Mouse (Mus musculus) testis, adult 2 months (tissue): ENCODE results near the gene Aqp2. TPM values are rescaled to one million over a fixed set of nuclear protein-coding genes. Genes with fewer than 3 reads are reported as not detected.

Experiments used
- H3K27ac ChIP-seq: fragments of 200-500 bp; 2 replicates; pipeline ENCODE4 v1.5.1; 2012; ENCODE audit warnings: low read depth, low read length; ENCODE audit not compliant: control insufficient read depth, insufficient read depth
- H3K27me3 ChIP-seq: fragments of 200-500 bp; 2 replicates; pipeline ENCODE4 v1.6.1; 2012; ENCODE audit warnings: mild to moderate bottlenecking, low read length, moderate library complexity; ENCODE audit not compliant: control insufficient read depth, insufficient read depth
- H3K36me3 ChIP-seq: fragments of 200-500 bp; 2 replicates; pipeline ENCODE4 v1.6.1; 2012; ENCODE audit warnings: mild to moderate bottlenecking, low read length; ENCODE audit not compliant: control insufficient read depth, insufficient read depth
- H3K4me1 ChIP-seq: fragments of 200-500 bp; 2 replicates; pipeline ENCODE4 v1.6.1; 2012; ENCODE audit warnings: low read length; ENCODE audit not compliant: control insufficient read depth, insufficient read depth
- H3K4me3 ChIP-seq: fragments of 200-500 bp; 2 replicates; pipeline ENCODE4 v1.5.1; 2012; ENCODE audit warnings: low read depth, mild to moderate bottlenecking, low read length, moderate library complexity, mixed read lengths; ENCODE audit not compliant: control insufficient read depth
- CTCF ChIP-seq: fragments of 200-500 bp; IDR thresholded peaks from 2 replicates; pipeline ENCODE4 v1.5.1; 2012; ENCODE audit warnings: low read depth, mild to moderate bottlenecking, inconsistent platforms, low read length, moderate library complexity; ENCODE audit not compliant: control insufficient read depth, insufficient read depth, insufficient replicate concordance
- POLR2A ChIP-seq: fragments of 200-500 bp; IDR thresholded peaks from 2 replicates; pipeline ENCODE4 v1.6.1; 2012; ENCODE audit warnings: low read depth, mild to moderate bottlenecking, inconsistent platforms, low read length, moderate library complexity; ENCODE audit not compliant: control insufficient read depth
- polyA plus RNA-seq: library from polyadenylated mRNA; depleted of rRNA; stranded (reverse); fragments of >200 nt; gene quantifications from 2 replicates; pipeline ENCODE4 v1.2.3, GENCODE M21; 2012

Gene Aqp2
- polyA plus RNA-seq, 1 experiment: 13.8 TPM

GRCm38 (mm10) chr15:99592177-99592576 lies 13.3 kb downstream of the Aqp2 start:
- Histone ChIP-seq H3K27me3 (no peaks in the 10 kb centered on the region), H3K4me3 (no peak overlapping the region)
- TF ChIP-seq CTCF (no peak), POLR2A (no peak)

GRCm38 (mm10) chr15:99592877-99593276 lies 14.0 kb downstream of the Aqp2 start:
- no peaks in the 10 kb centered on the region for H3K27me3 ChIP-seq
- TF ChIP-seq POLR2A (no peak), CTCF (no peak)
- H3K4me3 ChIP-seq: no peak overlapping the region

More at GRCm38 (mm10) chr15:99592177-99592576, 13.3 kb downstream of the Aqp2 start:
- Histone ChIP-seq H3K36me3 (no peaks in the 10 kb centered on the region), H3K4me1 (peaks cover 8% of the 10 kb centered on the region), H3K27ac (no peak overlapping the region)

GRCm38 (mm10) chr15:99594951-99595350 lies 16.1 kb downstream of the Aqp2 start:
- H3K4me1 ChIP-seq: peaks cover 8% of the 10 kb centered on the region
- TF ChIP-seq CTCF (no peak), POLR2A (no peak)
- no peak overlapping the region for H3K27ac ChIP-seq
- H3K4me3 ChIP-seq: no peak overlapping the region
- H3K36me3 ChIP-seq: no peaks in the 10 kb centered on the region
- H3K27me3 ChIP-seq: no peaks in the 10 kb centered on the region

More at GRCm38 (mm10) chr15:99592877-99593276, 14.0 kb downstream of the Aqp2 start:
- H3K27ac ChIP-seq: no peak overlapping the region
- H3K4me1 ChIP-seq: peaks cover 8% of the 10 kb centered on the region
- H3K36me3 ChIP-seq: no peaks in the 10 kb centered on the region

GRCm38 (mm10) chr15:99596056-99596687 lies 17.3 kb downstream of the Aqp2 start:
- Histone ChIP-seq H3K27me3 (no peaks in the 10 kb centered on the region), H3K4me3 (no peak overlapping the region), H3K27ac (no peak overlapping the region), H3K36me3 (no peaks in the 10 kb centered on the region), H3K4me1 (peaks cover 1% of the 10 kb centered on the region; the same call in 1 of the 2 replicates)
- no peak for TF ChIP-seq POLR2A
- peak; percentile 96 for TF ChIP-seq CTCF

- TF ChIP-seq CTCF: no peak
- TF ChIP-seq POLR2A: no peak
- no peaks in the 10 kb centered on the region for H3K36me3 ChIP-seq
- H3K4me3 ChIP-seq: no peak overlapping the region
- H3K27me3 ChIP-seq: no peaks in the 10 kb centered on the region
- peaks cover 2% of the 10 kb centered on the region; the same call in 1 of the 2 replicates for H3K4me1 ChIP-seq
- no peak overlapping the region for H3K27ac ChIP-seq
Measured at GRCm38 (mm10) chr15:99596841-99597240, 18.0 kb downstream of the Aqp2 start.

- no peak overlapping the region for H3K27ac ChIP-seq
- H3K4me1 ChIP-seq: peaks cover 4% of the 10 kb centered on the region
- no peaks in the 10 kb centered on the region for H3K27me3 ChIP-seq
- no peak overlapping the region for H3K4me3 ChIP-seq
- TF ChIP-seq POLR2A (no peak), CTCF (no peak)
- no peaks in the 10 kb centered on the region for H3K36me3 ChIP-seq
Measured at GRCm38 (mm10) chr15:99597596-99597995, 18.7 kb downstream of the Aqp2 start.

- peaks cover 4% of the 10 kb centered on the region for H3K4me1 ChIP-seq
- H3K4me3 ChIP-seq: no peak overlapping the region
- no peak overlapping the region for H3K27ac ChIP-seq
- no peaks in the 10 kb centered on the region for H3K27me3 ChIP-seq
- no peaks in the 10 kb centered on the region for H3K36me3 ChIP-seq
- no peak for TF ChIP-seq POLR2A
- TF ChIP-seq CTCF: no peak
Measured at GRCm38 (mm10) chr15:99599245-99600070, 20.6 kb downstream of the Aqp2 start.
